Mouse (Mus musculus) gastrocnemius, postnatal 10 days (tissue): Measurements from ENCODE around the gene Lhx5. TPM values are rescaled to one million over a fixed set of nuclear protein-coding genes. Genes with fewer than 3 reads are reported as not detected.
A peak's percentile ranks its signal among the peaks of the same experiment; 100 is the strongest.

Source experiments
- DNase-seq: peaks from one replicate; pipeline ENCODE4 v3.0.0; 2021; ENCODE audit warnings: mixed read lengths
- total RNA-seq, 2 experiments: library from RNA; stranded (reverse); gene quantifications; 2 replicates each; pipeline ENCODE4 v1.2.3; 2021

The Lhx5 gene
- total RNA-seq, 2 experiments from 2014 or later, result not detected

DNA sequence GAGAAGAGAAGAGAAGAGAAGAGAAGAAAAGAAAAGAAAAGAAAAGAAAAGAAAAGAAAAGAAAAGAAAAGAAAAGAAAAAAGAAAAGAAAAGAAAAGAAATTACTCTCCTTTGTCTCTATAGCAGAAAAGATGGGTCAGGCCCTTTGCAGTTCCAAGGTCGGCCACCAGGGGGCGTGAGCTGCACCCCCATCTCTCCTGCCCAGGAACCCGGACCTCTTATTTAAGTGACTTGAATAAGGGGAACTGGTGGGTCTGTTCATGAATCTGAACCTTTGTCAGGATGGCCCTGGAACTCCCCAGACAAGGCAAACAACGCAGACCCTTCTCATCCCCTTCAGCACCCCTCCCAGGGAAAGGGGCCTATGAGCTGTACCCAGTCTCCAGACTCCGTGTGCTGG lies 33.6 kb downstream of the Lhx5 start:
- DNase-seq, result peak; percentile 47

DNA sequence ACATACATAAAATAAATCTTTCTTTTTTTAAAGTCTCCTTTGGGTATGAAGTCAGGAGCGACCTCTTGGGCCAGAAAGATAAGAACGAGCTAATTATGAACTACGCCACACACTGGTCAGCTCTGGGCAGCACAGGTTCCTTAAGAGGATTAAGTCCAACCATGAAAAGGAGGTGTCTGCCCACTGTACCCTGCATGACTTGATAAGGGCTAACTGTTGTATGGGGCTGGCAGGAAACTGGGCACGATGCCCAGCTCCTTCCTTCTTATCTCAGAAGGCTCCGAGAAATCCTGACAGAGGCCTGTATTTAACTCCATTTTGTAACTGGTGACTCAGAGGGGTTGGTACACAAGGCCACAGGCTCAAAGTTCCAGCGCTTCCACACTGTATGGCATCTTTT lies 34.4 kb downstream of the Lhx5 start:
- no peak for DNase-seq

DNA sequence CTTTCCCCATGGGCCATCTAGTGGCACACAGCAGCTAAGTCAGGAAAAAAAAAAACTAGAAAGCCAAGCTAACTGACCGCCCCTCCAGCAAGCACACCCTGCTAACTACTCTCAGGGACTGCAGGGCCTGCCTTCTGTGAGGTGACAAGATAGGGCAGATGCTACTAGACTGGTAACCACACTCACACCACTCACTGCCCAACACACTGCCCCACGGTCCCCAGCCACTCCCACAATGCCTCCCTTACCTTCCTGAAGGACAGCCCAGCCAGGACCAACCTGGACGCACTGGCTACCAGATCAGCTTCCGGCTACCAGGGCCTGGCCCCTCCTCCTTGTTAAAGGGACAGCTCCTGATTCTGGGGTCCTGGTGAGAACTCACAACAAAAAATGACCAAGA lies 35.5 kb downstream of the Lhx5 start:
- DNase-seq, result no peak

DNA sequence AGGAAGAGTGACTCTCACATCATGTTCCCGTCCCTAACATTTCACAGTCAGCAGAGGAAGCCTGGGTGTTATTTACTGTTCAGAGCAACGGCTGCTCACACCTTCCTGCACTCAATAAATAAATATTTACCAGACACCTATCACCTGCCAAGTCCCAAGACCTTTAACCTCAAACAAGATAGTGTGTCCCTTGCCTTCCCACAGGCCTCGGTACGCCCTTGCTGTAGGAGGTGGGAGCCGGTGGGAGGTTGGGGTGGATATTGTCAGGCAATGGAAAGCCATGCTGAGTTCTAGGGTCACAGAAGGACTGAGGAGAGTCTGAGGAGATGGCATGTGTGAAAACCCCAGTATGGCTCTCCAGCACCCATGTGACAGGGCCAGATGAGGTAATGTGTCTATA lies 36.8 kb downstream of the Lhx5 start:
- no peak for DNase-seq

DNA sequence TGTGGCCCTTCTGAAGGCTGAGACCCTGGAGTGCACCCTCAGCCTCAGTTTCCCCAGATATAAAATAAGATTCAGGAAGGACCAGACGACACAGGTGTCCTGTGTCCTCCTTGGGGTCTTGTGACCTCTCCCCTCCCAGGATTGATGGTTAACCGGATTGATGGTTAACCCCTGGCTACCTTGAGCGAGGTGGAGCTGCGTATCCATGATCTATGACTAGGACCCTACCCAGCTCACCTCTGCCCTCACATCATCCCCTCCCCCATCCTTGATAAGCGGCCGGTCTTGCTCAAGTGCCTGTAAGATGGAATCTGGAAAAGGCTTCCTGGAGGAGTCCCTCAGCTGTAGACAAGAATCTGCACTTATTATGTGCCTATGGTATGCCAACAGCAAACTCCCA lies 37.3 kb downstream of the Lhx5 start:
- no peak for DNase-seq

DNA sequence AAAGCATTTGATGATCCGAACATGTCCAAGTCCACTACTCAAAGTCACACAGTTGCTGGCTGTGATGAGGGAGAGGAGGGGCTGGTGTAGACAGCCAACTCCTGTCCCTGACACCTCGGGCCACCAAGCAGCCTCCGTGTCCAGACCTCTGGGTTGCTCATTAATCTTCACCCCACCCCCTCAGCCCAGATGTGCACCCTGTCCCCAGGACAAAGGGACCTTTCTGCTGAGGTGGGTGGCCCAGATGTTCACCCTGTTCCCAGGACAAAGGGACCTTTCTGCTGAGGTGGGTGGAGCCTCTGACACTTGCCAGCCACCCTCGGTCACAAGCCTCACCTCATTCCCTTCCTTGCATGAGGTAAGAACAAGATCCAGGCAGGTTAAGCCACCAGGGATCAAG lies 40.0 kb downstream of the Lhx5 start:
- DNase-seq, result no peak

DNA sequence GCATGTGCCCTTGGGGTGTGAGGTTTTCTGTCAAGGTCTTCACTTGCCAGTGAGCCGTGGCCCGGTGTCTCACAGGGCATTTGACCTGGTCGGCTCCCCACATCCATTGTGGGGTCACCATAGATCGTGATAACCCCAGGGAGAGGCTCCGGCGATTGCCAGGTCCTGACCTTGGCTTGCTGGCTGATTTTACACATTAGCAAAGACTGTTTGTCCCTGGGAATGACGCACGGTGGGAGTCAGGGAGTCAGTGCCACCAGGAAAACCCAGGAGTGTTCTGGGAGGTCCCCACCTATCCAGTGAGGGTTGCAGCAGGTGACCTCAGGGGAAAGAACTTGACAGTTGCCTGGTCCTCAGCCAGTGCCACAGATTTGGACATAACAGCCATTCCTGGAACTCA lies 41.3 kb downstream of the Lhx5 start, which contains the start of gene Sdsl:
Gene Sdsl, minus strand, starts transcription at position 41 of the 400 bp plus-strand sequence.
- no peak for DNase-seq

DNA sequence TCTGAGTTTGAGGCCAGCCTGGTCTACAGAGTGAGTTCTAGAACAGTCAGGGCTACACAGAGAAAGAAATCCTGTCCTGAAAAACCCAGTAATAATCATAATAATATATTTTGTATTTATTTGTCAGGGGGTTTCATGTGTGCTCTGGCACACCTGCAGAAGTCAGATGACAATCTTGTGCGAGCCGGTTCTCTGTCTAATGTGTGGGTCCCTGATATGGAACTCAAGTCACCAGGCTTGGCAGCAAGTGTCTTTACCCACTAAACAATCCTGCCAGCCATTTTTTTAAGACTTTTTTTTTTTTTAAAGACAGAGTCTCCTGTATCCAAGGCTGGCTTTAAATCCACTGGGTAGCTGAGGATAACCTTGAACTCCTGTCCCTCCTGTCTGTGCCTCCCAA lies 41.9 kb downstream of the Lhx5 start:
- no peak for DNase-seq

DNA sequence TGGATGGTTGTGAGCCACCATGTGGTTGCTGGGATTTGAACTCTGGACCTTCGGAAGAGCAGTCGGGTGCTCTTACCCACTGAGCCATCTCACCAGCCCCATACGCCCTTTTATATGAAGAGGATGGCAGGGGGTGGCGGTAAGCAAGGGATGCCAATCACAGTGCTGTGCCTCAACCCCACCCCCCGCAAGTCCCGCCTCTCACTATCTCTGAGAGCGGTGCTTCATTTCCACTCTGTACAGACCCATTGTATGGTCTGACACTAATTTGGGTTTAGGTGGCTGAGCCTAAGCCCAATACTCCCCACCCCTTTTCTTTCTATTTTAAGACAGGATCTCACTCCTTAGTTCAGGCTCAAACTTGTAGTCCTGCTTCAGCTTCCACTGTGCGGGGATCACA lies 44.4 kb downstream of the Lhx5 start:
- DNase-seq, result no peak

DNA sequence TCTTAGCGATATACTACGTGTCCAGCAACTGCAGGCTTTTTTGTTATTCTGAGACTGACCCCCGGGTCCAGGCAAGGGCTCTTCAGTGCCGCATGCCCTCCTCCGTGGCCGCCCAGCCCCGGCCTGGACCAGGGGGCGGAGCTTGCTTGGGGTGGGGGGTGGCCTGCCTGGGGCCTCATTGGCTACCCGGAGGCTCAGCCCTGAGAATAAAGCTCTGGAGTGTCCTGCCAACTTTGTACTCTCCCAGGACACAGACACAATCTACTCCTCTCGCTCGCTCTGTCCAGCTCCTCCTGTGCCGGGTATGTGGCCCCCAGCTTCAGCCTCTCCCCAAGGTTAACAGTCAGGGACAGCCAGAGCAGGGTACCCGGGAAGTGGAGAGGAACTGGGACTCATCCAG lies 44.8 kb downstream of the Lhx5 start, which contains the start of gene Sds:
Gene Sds, plus strand, starts transcription at position 231 of the 400 bp plus-strand sequence.
- DNase-seq, result no peak

DNA sequence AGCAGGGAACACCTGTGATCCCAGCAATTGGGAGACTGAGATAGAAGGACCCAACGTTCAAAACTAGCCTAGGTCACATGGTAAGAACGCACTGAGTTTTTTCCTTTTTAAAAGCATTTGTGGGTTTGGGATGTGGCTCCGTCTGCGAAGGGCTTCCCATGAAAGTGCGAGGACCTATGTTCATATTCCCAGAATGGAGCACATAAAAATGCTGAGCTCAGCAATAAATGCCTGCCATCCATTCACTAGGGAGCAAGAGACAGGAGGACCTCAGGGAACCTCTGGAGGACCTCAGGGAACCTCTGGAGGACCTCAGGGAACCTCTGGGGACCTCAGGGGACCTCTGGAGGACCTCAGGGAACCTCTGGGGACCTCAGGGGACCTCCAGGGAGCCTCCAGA lies 46.5 kb downstream of the Lhx5 start:
- no peak for DNase-seq

DNA sequence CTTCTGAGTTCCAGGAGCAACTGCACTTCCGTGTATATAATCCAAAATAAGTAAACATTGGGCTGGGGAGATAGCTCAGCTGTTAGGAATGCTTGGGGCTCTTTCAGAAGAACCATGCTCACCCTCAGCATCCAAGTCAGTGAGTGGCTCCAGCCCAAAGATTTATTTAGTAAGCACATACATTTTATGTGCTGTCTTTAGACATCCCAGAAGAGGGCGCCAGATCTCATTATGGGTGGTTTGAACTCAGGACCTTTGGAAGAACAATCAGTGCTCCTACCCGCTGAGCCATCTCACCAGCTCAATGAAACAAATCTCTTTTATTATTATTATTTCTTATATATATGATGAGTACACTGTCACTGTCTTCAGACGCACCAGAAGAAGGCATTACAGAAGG lies 48.0 kb downstream of the Lhx5 start:
- no peak for DNase-seq

DNA sequence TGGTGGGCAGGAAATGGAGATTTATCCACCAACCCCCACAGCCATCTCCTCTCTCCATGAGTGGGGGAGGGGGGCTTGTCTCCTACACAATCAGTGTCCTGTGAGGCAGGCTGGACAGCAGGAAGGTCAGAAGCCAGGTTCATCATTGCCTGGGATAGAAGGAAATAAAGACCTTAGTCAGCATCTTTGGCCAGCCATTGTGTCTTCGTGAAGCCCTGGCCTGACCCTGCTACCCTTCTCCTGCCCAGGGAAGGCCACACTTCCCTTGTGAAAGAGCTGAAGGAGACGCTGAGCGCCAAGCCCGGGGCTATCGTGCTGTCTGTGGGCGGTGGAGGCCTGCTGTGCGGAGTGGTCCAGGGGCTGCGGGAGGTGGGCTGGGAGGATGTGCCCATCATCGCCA lies 49.7 kb downstream of the Lhx5 start:
- no peak for DNase-seq

DNA sequence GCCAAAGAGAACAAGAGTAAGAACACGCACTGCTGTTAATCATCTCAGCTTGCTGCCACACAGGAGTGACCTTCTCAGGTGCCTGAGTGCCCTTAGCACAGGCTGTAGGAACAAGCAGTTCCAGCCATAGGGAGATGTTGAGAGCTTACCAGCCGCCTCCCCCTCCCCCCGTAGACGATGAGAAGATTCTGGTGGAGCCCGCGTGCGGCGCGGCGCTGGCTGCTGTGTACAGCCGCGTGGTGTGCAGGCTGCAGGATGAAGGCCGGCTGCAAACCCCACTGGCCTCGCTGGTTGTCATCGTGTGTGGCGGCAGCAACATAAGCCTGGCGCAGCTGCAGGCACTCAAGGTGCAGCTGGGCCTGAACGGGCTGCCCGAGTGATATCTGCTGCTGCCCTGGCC lies 51.9 kb downstream of the Lhx5 start:
- DNase-seq, result no peak

DNA sequence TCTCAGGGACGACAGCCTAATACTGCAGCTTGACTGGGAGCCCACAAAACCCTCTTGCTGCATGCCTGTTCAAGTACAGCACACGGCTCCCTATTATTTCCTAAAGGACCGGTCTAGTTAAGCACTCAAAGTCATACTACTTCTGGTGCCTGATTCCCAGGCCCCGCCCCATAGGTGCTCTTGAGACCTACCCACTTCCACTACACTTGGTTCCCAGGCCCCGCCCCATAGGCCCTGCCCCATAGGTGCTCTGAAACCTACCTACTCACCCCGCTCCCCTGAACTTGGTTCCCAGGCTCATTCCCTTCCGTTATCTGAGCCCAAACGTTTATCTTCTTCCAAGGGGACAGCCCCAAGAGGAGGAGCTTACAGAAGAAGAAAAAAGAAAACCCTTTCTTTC lies 56.3 kb downstream of the Lhx5 start:
- no peak for DNase-seq

DNA sequence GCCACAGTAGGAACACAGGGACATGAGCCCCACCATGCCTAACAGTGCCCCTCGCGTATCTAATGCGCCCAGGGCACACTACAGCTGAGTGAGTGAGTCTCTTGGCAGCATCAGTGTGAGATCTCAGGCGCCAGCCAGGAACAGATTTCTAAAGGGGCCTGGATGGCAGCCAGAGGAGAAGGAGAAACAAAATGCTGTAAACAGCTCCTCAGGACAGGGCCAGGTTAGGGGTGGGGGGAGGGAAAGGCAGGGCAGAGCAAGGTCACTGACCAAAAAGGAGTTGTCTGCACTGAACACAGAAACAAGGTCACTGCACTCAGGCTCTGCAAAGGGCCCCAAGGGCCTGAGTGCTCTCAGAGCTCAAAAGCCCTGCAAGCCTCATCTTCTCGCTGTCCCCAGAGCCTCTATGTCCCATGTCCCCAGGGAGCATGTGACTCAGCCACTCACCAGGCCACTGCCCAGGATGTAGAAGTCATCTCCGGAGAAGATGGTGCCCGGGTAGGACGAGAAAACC lies 59.2 kb downstream of the Lhx5 start:
- DNase-seq, result no peak

Other genes starting within 250 kb of the Lhx5 start
- gene Sdsl, start 41.1 kb downstream of the Lhx5 start, total RNA-seq, result 1 to 10 TPM in 1 of 2 experiments, under 1 TPM in 1; 0.26 to 1.2 TPM
- gene Sds, start 44.8 kb downstream of the Lhx5 start, total RNA-seq, result not detected
- gene Plbd2, start 71.9 kb downstream of the Lhx5 start, total RNA-seq, result 10 to 100 TPM; 36.7 to 38.0 TPM
- 10 to 100 TPM; 15.1 to 20.0 TPM for gene Slc8b1, start 79.5 kb downstream of the Lhx5 start, total RNA-seq
- gene Tpcn1, start 157.0 kb downstream of the Lhx5 start, total RNA-seq, result 10 to 100 TPM; 67.1 to 71.2 TPM
- under 1 TPM; 0.40 to 0.50 TPM for gene Iqcd, start 157.3 kb downstream of the Lhx5 start, total RNA-seq
- gene Rita1, start 180.9 kb downstream of the Lhx5 start, total RNA-seq, result 1 to 10 TPM; 4.7 to 6.2 TPM
- 10 to 100 TPM; 22.4 to 23.9 TPM for gene Ddx54, start 181.0 kb downstream of the Lhx5 start, total RNA-seq
- gene Cfap73, start 202.5 kb downstream of the Lhx5 start, total RNA-seq, result not detected
- gene Rasal1, start 217.1 kb downstream of the Lhx5 start, total RNA-seq, result under 1 TPM in 1 of 2 experiments, not detected in 1; 0.23 TPM